Mouse (Mus musculus): ENCODE data around the gene Gm773. TPM values are rescaled to one million over a fixed set of nuclear protein-coding genes. Genes with fewer than 3 reads are reported as not detected.
"Not testable (repeated sequence)": the region's sequence is repeated elsewhere in the genome, so short reads cannot be mapped to it uniquely, and the experiment has no call there.

The Gm773 gene
- not detected in 2 replicates for polyA plus RNA-seq (2012)

DNA sequence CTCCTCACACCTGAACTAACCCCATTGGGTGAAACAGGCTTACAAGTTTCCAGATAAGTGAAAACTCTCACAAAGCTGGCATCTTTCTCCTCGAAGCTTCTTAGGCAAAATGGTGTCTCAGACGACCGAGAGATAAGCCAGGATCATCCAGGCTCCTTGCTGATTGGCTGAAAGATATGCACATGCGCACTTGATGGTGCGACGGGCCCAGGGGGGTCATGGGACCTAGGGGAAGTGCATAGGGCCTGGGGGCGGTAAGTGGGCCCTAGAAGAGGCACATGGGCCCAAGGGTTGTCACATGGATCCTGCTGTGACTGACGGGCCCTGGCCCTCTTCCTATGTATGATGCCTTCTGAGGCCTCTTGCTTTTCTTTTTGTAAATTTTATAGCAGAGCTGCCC, at the start of gene Gm773:
Gm773 (minus strand) TSS at position 111 of the 400 bp plus-strand sequence.
- Histone ChIP-seq H3K9me3 (ENCODE audit: control insufficient read depth, low read length) (peaks cover 9% of the 10 kb centered on the region), H3K4me1 (ENCODE audit: control insufficient read depth) (no peaks in the 10 kb centered on the region), H3K4me3 (replicated peaks) (no peak within 1 kb of the TSS), H3K27me3 (ENCODE audit: control insufficient read depth) (no peaks in the 10 kb centered on the region), H3K36me3 (ENCODE audit: control insufficient read depth) (no peaks in the 10 kb centered on the region)
- TF ChIP-seq GATA1 (IDR thresholded peaks at IDR 0.05; ENCODE audit: low read length) (no peak), TAL1 (IDR thresholded peaks at IDR 0.05; ENCODE audit: low read length) (no peak)

DNA sequence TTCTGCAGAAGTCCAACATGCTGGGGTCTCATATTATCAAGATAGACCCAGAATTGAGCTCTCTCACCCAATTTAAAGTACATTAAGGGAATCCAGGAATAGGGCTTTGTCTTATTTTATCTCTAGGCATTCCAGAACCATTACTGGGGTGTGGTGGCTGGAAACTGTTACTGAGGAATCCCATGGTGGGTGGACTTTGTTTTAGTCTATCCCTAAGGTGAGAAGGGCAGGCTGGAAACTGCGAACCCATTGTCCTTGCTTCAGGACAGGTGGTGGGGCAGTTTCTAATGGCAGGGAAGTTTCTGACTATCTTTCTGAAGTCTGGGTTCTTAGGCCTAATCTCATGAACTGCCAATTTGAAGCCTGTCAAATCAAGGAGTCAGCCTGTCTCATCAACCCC, 26.2 kb downstream of the Gm773 start:
- not testable (repeated sequence) for H3K9me3 ChIP-seq (ENCODE audit: control insufficient read depth, low read length); H3K4me1 ChIP-seq (ENCODE audit: control insufficient read depth)

DNA sequence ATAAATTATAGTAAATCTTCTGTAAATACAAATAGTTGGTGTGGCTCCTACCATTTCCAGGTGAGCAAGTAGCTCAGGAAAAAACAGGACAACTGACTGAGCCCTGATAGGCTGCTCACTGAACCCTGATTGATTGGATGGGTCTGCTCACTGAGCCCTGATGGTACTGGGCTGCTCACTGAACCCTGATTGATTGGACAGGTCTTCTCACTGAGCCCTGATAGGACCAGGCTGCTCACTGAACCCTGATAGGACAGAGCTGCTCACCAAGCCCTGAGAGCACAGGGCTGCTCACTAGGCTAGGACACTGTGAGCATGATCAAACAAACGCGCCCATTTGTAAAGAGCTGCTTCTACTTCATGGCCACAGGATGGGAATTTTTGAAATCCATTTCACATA, 61.3 kb downstream of the Gm773 start:
- no peaks in the 10 kb centered on the region for H3K27me3 ChIP-seq (ENCODE audit: control insufficient read depth)
- H3K4me3 ChIP-seq (replicated peaks), result no peak overlapping the region
- H3K9me3 ChIP-seq (ENCODE audit: control insufficient read depth, low read length), result no peaks in the 10 kb centered on the region; the same call in 1 of the 2 replicates
- H3K36me3 ChIP-seq (ENCODE audit: control insufficient read depth), result no peaks in the 10 kb centered on the region
- TF ChIP-seq GATA1 (IDR thresholded peaks at IDR 0.05; ENCODE audit: low read length) (no peak), TAL1 (IDR thresholded peaks at IDR 0.05; ENCODE audit: low read length) (no peak)
- H3K4me1 ChIP-seq (ENCODE audit: control insufficient read depth), result no peaks in the 10 kb centered on the region

More for the DNA sequence above, 26.2 kb downstream of the Gm773 start:
- H3K36me3 ChIP-seq (ENCODE audit: control insufficient read depth); H3K4me3 ChIP-seq (replicated peaks); H3K27me3 ChIP-seq (ENCODE audit: control insufficient read depth): not testable (repeated sequence)

Other genes starting within 250 kb of the Gm773 start
- gene 3830403N18Rik, start 76.3 kb downstream of the Gm773 start, polyA plus RNA-seq (2012), result not detected in 2 replicates
- not detected in 2 replicates for gene Zfp449, start 133.5 kb upstream of the Gm773 start, polyA plus RNA-seq (2012)
- gene Smim10l2a, start 161.7 kb upstream of the Gm773 start, polyA plus RNA-seq (2012), result not detected in 2 replicates
- not detected in 2 replicates for gene Gm2174, start 235.1 kb upstream of the Gm773 start, polyA plus RNA-seq (2012)
- 2.0 and 2.1 TPM in 2 replicates for gene Ints6l, start 242.0 kb upstream of the Gm773 start, polyA plus RNA-seq (2012)

Measured in erythroblast, embryonic 14.5 days (primary cell).